Mouse (Mus musculus) telencephalon, adult 2 months (tissue): ENCODE data around the gene Anxa2.

Experiments used
- DNase-seq: peaks from one replicate; pipeline ENCODE4 v3.0.0-alpha.2; 2011; ENCODE audit warnings: low read depth, low spot score

Anxa2 gene

GRCm38 (mm10) chr9:69453066-69453900 lies at the start of gene Anxa2:
TSS of gene Anxa2 (plus strand) at chr9:69453620.
- no peak for DNase-seq

GRCm38 (mm10) chr9:69404671-69405070 lies 48.7 kb upstream of the Anxa2 start:
- DNase-seq: peak; percentile 6

GRCm38 (mm10) chr9:69419476-69419875 lies 33.9 kb upstream of the Anxa2 start:
- peak; percentile 9 for DNase-seq

GRCm38 (mm10) chr9:69430531-69430930 lies 22.9 kb upstream of the Anxa2 start:
- DNase-seq: no peak

- peak; percentile 21 for DNase-seq
Measured at GRCm38 (mm10) chr9:69431863-69432555, 21.4 kb upstream of the Anxa2 start.

GRCm38 (mm10) chr9:69435194-69435593 lies 18.2 kb upstream of the Anxa2 start:
- DNase-seq: no peak

GRCm38 (mm10) chr9:69435662-69436061 lies 17.8 kb upstream of the Anxa2 start:
- no peak for DNase-seq

DNA sequence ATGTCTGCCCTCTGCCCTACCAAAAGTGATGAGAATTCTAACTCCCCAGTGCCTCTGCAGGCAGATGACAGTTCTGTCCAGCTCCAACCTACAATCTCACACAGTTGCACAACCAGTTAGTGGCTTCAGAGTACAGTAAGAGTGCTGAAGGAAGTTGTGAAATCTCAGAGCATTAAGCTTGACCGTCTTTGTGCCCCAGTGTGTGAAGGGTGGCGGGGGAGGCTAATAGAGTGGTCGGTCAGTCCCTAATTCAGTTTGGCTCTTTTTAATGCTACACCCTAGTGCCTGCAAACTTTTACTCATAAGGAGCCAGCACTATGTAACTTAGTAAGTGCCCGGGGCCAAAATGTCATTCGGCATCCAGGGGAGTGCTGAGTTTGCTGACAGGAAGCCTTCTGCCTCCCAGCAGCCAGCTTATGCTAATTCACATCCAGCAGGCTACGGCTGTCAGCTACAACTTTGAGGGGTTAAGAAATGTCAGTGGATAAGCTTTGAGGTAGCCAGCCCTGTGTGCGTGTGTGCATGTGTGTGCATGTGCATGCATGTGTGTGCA lies 13.5 kb upstream of the Anxa2 start:
- DNase-seq: no peak

DNA sequence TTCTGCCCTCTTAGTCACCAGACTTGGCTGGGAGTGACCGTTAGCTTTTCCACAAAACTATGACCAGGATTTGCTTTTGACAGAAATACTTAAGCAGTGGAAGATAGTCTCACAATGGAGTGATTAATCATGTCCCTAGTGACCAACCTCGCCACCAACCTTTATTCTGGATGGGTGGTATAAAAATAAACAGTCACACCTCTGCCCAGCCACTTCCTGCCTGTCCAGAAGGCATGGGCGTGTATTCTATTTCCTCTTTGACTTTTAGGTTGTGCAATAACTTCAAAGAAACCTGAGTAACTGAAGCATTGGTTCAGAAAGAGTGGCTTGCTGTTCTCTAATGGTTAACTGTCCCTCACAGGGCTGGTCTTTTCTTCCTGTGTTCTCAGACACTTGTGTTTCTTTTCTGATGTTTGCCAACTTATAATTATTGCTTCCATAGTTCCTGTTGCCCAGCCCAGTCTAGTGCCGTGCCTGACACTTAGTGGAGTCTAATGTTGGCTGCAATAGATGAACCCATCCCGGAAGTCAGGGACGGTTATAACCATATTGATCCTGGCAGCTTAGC lies 10.9 kb upstream of the Anxa2 start:
- no peak for DNase-seq

DNA sequence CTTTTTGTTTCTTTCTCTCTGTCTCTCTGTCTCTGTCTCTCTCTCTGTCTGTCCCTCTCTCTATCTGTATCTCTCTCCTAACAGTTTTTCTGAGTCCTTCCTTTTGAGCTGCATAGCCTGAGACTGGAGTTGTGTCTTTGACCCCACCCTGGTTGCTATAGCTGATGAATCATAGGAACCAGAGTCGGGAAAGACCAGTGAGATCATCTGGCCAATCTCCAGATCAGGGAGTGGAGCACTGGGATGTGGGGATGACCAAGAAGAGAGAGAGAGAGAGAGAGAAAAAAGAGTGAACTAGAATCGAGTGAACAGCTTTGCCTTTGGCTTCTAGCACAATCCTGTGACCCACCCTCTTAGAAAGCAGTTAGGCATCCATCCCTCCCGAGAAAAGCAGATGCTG lies 10.2 kb upstream of the Anxa2 start:
- DNase-seq: no peak

DNA sequence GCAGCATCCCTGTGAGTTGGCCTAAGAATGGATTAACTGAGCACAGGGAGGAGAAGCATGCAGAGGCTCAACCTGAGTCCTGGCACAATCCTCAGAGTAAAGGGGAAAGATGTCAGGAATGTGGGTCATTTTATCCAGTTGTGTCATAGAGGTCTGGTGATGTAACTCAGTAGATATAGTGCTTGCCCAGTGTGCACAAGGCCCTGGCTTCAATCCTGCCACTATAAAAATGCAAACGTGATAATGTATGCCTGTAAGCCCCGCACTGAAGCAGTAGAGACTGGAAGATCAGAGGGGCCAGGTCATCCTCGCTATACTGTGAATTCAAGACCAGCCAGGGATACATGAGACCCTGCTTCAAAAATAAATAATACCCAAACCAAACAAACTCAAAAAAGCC lies 4.6 kb upstream of the Anxa2 start:
- DNase-seq: no peak

DNA sequence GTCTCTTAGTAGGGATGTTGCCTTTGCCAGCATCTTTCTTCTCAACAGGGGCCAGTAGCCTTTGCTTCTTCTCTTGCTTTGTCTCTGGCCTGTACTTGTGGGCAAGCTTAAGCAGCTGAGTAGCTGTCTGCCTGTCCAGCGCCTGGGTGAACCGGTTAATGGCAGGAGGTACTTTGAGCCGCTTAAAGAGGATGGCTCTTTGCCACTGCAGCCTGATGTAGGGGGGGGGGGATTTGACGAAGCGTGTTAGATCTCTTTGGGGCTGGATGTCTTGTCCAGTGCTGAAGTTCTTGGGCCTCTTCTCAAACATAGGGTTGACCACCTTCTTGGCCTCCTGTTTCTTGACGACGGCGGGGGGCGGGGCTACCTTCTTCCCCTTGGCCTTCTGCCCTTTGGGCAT lies 2.8 kb upstream of the Anxa2 start:
- DNase-seq: no peak

DNA sequence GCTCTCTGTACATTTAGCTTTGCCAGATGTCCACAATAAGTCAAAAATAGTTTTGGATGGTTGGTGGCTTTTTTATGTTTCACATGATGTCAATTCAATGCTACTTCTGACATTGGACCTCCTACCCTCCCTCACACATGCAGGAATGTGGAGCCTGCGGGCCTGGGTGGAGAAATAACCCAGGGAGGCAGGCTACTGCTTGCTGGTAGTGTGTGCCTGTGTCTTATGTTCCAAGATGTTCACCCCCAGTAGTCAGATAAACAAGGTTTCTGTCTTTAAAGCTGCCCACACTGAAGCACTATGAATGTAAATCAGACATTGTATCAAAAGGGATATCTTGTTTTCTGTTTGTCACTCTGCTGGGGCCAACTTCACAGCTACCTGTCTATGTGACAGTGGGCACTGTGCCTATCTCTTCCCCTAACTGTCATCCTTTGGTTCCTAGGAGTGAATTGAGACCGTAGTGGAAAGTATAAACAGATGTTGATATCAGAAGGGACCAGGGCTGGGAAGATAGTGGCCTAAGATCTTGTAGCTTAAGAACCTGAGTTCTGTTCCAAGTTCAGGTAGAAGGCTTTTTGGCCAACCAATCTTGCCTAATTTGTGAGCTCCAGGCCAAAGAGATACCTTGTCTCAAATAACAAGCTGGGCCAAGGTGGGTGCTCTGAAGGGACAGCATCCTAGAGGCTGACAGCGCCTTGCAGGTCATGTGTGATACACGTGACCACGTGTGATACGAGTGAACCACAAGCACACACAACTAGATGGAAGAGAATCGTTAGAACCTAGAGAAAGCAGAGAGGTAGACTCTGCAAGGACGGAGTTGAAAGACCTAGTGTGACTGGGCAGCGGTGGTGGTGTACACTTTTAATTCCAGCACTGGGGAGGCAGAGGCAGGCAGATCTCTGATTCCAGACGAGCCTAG lies 1.3 kb upstream of the Anxa2 start:
- no peak for DNase-seq

- DNase-seq: no peak
Measured at GRCm38 (mm10) chr9:69453901-69454666, 664 bp downstream of the Anxa2 start.

GRCm38 (mm10) chr9:69454691-69455090 lies 1.3 kb downstream of the Anxa2 start:
- no peak for DNase-seq

DNA sequence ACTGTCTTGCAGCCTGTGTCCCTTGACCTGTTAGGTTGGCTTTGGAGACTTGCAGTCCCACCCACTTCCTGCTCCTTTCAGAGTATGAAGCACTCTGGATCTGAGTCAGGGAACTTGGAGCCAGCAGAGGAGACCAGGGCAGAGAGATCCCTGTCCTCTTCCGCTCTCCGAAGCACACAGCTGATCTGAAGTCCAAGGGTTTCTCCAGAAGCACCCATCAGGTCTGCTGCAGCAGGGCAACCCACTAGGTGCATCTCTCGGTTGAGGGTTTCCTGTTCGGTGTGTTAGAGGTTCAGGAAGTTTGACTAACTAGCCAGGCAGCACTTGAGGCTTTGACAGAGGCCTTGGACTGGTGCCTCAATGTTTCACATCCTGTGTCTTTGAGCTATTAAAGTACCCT lies 2.0 kb downstream of the Anxa2 start:
- DNase-seq: no peak

DNA sequence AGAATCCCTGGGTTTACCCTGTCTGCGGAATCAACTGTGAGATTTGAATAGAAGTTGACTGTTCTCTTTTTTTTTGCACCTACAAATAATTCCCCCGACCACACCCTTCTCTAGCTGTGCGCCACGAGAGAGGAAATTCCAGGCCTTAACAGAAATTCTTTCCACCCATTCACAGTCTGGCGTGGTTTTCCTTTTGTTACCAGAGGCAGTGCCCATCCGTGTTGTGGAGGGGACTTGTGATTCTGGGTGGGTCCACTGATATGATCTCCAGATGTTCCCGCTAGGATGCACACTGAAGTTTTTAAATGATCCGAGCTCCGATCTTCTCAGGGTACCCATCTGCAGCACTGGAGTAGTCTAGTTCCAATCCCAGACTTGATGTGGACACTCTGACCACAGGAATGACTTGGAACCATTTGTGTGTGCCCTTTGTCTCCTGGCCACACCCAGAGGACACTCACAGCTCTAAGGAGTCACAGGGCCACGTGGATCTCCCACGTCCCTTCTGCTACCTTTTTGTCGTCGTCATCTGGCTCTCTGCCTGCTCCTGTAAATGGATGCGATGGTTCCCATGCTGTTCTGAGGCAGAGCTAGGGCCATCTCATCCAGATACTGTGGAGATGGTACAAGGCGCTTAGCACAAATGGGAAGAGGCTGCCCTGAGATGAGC lies 3.1 kb downstream of the Anxa2 start:
- DNase-seq: no peak

- DNase-seq: no peak
Measured at GRCm38 (mm10) chr9:69457143-69457542, 3.7 kb downstream of the Anxa2 start.

DNA sequence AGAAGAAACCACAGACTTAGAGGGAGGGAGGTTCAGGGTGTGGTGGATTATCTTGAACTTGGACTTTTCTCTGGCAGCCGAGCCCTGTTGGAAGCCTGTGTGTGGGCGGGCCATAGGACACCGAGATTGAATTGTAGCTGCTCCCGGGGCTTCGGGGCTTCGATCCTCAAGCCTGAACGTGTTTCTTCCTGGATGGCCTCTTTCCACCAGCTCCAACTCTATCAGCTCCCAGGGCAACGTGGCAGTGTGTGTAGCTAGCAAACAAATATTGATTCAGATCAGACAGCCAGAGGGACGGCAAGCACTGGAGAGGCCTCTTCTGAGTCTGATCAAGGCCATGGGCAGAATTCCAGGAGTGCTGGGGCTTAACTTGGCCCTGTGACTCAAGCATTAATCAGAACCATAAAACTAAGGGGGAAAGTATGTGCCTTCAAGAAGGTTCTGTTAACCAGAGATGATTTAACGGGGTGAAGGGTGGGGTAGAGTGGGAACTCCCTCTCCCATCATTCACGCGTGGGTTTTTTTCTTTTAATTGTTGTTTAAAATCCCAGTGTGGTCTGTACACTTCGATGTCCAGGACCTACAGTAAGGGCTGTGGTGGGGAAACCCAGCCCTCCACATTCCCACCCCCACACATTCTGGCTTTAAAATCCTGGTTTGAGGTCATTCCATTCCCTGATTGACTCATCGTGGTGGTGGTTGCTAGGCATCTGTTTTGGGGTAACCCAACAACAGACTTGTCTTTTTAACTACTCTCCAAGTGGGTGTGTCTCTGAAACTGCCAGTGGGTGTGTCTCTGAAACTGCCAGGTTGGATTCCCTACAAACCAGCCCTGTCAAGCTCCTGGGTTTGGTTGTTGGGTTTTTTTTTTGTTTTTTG lies 4.6 kb downstream of the Anxa2 start:
- no peak for DNase-seq
